Mouse (Mus musculus) midbrain, postnatal 0 days (tissue): ENCODE data around the gene Ppfibp1. TPM values are rescaled to one million over a fixed set of nuclear protein-coding genes. Genes with fewer than 3 reads are reported as not detected.

Experiments used
- ATAC-seq: fragments of 200-750 bp; cut with Nextera tagmentation; 2 replicates; pipeline ENCODE4 v1.8.0; 2017; ENCODE audit warnings: moderate number of reproducible peaks, mild to moderate bottlenecking, moderate TSS enrichment, moderate library complexity; ENCODE audit not compliant: low FRiP score
- DNase-seq: peaks from one replicate; pipeline ENCODE4 v3.0.0-alpha.2; 2015; ENCODE audit warnings: low spot score
- H3K27ac ChIP-seq: fragments of 300-500 bp; sonication (generic); 2 replicates; pipeline ENCODE4 v1.5.1; 2014; ENCODE audit warnings: low read depth, mild to moderate bottlenecking, low read length, mixed read lengths
- H3K27me3 ChIP-seq: fragments of 300-500 bp; sonication (generic); 2 replicates; pipeline ENCODE4 v1.6.1; 2014; ENCODE audit warnings: low read length, control low read depth, mixed read lengths; ENCODE audit not compliant: insufficient read depth
- H3K36me3 ChIP-seq: fragments of 300-500 bp; sonication (generic); 2 replicates; pipeline ENCODE4 v1.6.1; 2014; ENCODE audit warnings: low read length, control low read depth, mixed read lengths; ENCODE audit not compliant: insufficient read depth
- H3K4me1 ChIP-seq: fragments of 300-500 bp; sonication (generic); 2 replicates; pipeline ENCODE4 v1.6.1; 2014; ENCODE audit warnings: mild to moderate bottlenecking, control low read depth, antibody characterized with exemption, low read length, mixed read lengths; ENCODE audit not compliant: insufficient read depth
- H3K4me2 ChIP-seq: fragments of 300-500 bp; sonication (generic); 2 replicates; pipeline ENCODE4 v1.6.1; 2014; ENCODE audit warnings: low read depth, mild to moderate bottlenecking, low read length, mixed read lengths; ENCODE audit not compliant: poor library complexity, severe bottlenecking
- H3K4me3 ChIP-seq: fragments of 300-500 bp; sonication (generic); 2 replicates; pipeline ENCODE4 v1.5.1; 2014; ENCODE audit warnings: low read depth, mild to moderate bottlenecking, low read length, moderate library complexity
- H3K9ac ChIP-seq: fragments of 300-500 bp; sonication (generic); replicated peaks from 2 replicates; pipeline ENCODE4 v1.6.1; 2014; ENCODE audit warnings: mild to moderate bottlenecking, low read length, moderate library complexity, mixed read lengths; ENCODE audit not compliant: poor library complexity, severe bottlenecking
- H3K9me3 ChIP-seq: fragments of 300-500 bp; sonication (generic); 2 replicates; pipeline ENCODE4 v1.6.1; 2016; ENCODE audit warnings: low read length, control low read depth
- CTCF ChIP-seq: IDR thresholded peaks from 2 replicates; pipeline ENCODE4 v1.5.1; 2016; ENCODE audit warnings: antibody characterized with exemption, mild to moderate bottlenecking
- WGBS: fragments of 180-500 bp; shearing (Covaris S2); extraction: QIAGEN DNeasy Blood & Tissue Kit; methylation state at CpG from one replicate; pipeline ENCODE4 v1.1.7; 2014; 5-methylcytosine and 5-hydroxymethylcytosine counted together
- polyA plus RNA-seq: library from polyadenylated mRNA; unstranded; fragments of >200 nt; fragmentation: Nextera tagmentation; extraction: Ambion mirVana; gene quantifications from 2 replicates; pipeline ENCODE4 v1.2.1, GENCODE M21; 2015
- total RNA-seq: library from RNA; depleted of rRNA; stranded (reverse); fragments of >200 nt; gene quantifications from 2 replicates; pipeline ENCODE4 v1.2.3, GENCODE M21; 2014

The Ppfibp1 gene
- total and polyA plus RNA-seq, 2 experiments from 2014 or later, result 23.7 to 25.4 TPM

- Histone ChIP-seq H3K9ac (no peak overlapping the region), H3K4me2 (no peak overlapping the region), H3K4me3 (no peak overlapping the region), H3K27me3 (no peaks in the 10 kb centered on the region), H3K27ac (no peak overlapping the region), H3K9me3 (no peaks in the 10 kb centered on the region), H3K4me1 (no peaks in the 10 kb centered on the region), H3K36me3 (no peaks in the 10 kb centered on the region)
- DNase-seq, result no peak
- TF ChIP-seq CTCF, result no peak
- 91% methylated on average over 3 of the region's 3 CpGs for WGBS
- ATAC-seq, result no peak
Measured at GRCm38 (mm10) chr6:146848281-146848680, 40.0 kb upstream of the Ppfibp1 start.

- H3K4me2 ChIP-seq, result no peak within 1 kb of the TSS
- ATAC-seq, result no peak
- no peak for DNase-seq
- H3K27me3 ChIP-seq, result no peaks in the 10 kb centered on the region
- H3K27ac ChIP-seq, result no peak within 1 kb of the TSS
- H3K4me3 ChIP-seq, result no peak within 1 kb of the TSS
- H3K36me3 ChIP-seq, result no peaks in the 10 kb centered on the region
- no peak within 1 kb of the TSS for H3K9ac ChIP-seq
- TF ChIP-seq CTCF, result no peak
- H3K9me3 ChIP-seq, result no peaks in the 10 kb centered on the region
- WGBS, result 66% methylated on average over 4 of the region's 4 CpGs
- no peaks in the 10 kb centered on the region for H3K4me1 ChIP-seq
Measured at GRCm38 (mm10) chr6:146850050-146850449, 38.2 kb upstream of the Ppfibp1 start, which contains the start of gene Smco2. Gene Smco2 (plus strand): TSS chr6:146850104.

DNA sequence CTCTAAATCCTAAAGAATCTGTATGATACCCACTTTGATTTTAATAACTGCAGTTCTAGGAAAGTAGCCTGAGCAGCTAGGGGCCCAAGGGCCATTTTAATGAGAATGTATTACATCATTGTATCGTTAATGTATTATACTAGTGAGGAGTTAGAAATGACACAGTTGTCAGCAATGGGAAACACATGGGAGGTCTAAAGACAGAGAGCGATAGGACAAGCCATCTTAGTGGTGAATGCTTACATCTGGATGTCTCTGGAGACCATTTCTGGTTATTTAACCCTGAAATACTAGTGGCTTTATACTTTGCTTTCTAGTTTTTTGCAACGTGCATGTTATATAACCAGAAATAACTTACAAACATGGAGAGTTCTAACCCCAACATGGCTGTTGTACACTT, 36.4 kb upstream of the Ppfibp1 start:
- Histone ChIP-seq H3K27ac (no peak overlapping the region), H3K4me1 (no peaks in the 10 kb centered on the region), H3K27me3 (no peaks in the 10 kb centered on the region), H3K4me2 (no peak overlapping the region), H3K9me3 (no peaks in the 10 kb centered on the region), H3K36me3 (no peaks in the 10 kb centered on the region), H3K9ac (no peak overlapping the region), H3K4me3 (no peak overlapping the region)
- DNase-seq, result no peak
- ATAC-seq, result no peak
- WGBS, result 89% methylated on average over 3 of the region's 3 CpGs
- TF ChIP-seq CTCF, result no peak

DNA sequence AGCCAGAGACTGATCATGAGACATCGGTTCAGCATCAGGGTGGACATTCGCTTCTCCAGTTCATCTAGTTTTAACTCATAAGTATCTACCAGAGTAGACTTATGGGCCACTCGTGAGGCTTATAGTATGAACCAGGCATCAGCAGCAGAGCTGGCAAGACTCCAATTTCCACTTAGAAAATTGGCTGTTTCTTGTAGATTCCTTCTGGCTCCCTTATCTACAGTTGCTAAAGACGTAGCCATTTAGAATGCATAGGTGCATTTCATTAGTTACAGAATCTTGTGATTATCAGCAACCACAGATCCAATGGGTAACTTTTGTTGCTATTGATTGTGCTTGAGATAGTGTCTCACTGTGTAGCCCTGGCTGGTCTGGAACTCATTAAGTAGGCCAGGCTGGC, 35.5 kb upstream of the Ppfibp1 start:
- no peak for ATAC-seq
- Histone ChIP-seq H3K4me1 (no peaks in the 10 kb centered on the region), H3K9me3 (no peaks in the 10 kb centered on the region), H3K27me3 (no peaks in the 10 kb centered on the region), H3K4me3 (no peak overlapping the region), H3K4me2 (no peak overlapping the region), H3K36me3 (no peaks in the 10 kb centered on the region), H3K9ac (no peak overlapping the region), H3K27ac (no peak overlapping the region)
- WGBS, result 84% methylated on average over 4 of the region's 4 CpGs
- TF ChIP-seq CTCF, result no peak
- DNase-seq, result peak; percentile 19

DNA sequence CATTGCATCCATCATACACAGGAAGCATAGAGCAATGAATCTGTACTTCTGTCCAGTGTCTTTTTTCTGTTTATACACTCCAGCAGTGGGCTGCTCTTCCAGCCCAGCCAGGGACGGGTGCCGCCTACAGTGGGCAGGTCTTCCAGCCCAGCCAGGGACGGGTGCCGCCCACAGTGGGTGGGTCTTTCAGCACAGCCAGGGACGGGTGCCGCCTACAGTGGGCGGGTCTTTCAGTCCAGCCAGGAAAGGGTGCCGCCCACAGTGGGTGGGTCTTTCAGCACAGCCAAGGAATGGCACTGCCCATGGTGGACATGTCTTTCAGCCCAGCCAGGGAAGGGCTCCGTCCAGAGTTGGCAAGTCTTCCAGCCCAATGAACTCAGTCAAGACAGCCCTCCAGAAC, 33.1 kb upstream of the Ppfibp1 start:
- Histone ChIP-seq H3K4me1 (no peaks in the 10 kb centered on the region), H3K27ac (no peak overlapping the region), H3K4me3 (no peak overlapping the region), H3K9ac (no peak overlapping the region), H3K36me3 (no peaks in the 10 kb centered on the region), H3K27me3 (no peaks in the 10 kb centered on the region), H3K4me2 (no peak overlapping the region), H3K9me3 (no peaks in the 10 kb centered on the region)
- no peak for TF ChIP-seq CTCF
- DNase-seq (no peak), ATAC-seq (peak; percentile 56; the same call in 1 of the 2 replicates)
- WGBS, result 97% methylated on average over 9 of the region's 9 CpGs

DNA sequence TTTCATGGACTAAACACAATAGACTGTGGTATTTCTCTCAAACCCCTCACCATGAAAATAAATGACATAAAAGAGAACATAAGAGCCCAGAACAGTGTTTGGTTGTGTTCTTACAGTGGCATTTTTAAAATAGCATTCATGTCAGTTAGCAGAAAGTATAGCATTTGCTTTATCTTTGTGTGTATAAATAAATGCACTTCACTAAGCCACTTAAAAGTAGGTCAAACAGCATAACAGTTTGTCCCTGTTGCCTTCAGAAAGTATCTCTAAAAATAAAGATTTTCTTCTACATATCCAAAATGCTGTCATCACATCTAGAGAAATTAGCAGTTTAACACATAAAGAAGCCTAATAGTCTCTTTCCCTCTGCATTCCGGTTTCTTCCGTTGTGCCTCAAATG, 30.9 kb upstream of the Ppfibp1 start:
- Histone ChIP-seq H3K4me1 (no peaks in the 10 kb centered on the region), H3K4me2 (no peak overlapping the region), H3K9ac (no peak overlapping the region), H3K27ac (no peak overlapping the region), H3K36me3 (no peaks in the 10 kb centered on the region), H3K27me3 (no peaks in the 10 kb centered on the region), H3K4me3 (no peak overlapping the region), H3K9me3 (no peaks in the 10 kb centered on the region)
- no peak for TF ChIP-seq CTCF
- ATAC-seq, result no peak
- DNase-seq, result no peak
- WGBS, result 93% methylated on average over 2 of the region's 2 CpGs
